Mouse (Mus musculus): Measurements from ENCODE around the gene Tbc1d2. TPM values are rescaled to one million over a fixed set of nuclear protein-coding genes. Genes with fewer than 3 reads are reported as not detected.

The Tbc1d2 gene
- total and polyA plus RNA-seq, 2 experiments, result 0.55 to 0.94 TPM

DNA sequence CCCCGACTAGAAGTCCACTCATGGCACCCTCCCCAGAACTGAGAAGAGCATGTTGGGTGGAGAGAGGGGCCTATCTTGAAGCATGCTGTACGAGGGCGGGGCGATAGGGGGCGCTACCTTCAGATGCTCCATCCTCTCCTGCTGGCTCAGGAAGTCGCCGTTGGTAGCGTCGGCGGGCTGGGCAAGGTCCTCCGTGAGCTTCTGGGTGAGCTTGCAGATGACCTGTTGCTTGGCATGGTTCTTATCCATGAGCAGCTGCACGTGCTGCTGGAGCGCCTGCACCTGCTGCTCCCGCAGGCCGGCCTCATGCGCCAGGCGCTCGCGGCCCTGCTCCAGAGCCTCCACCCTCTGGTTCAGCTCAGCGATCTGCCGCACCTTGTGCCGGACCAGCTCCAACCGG, 29.7 kb downstream of the Tbc1d2 start:
- Histone ChIP-seq H3K4me3 (ENCODE audit: insufficient read depth, low read depth, low read length) (no peak overlapping the region), H3K9ac (ENCODE audit: low read depth, low read length) (no peak overlapping the region), H3K27ac (replicated peaks; ENCODE audit: insufficient read depth, low read depth, low read length) (no peak overlapping the region), H3K36me3 (ENCODE audit: control insufficient read depth, insufficient read depth, low read length) (no peaks in the 10 kb centered on the region), H3K4me1 (ENCODE audit: control insufficient read depth, insufficient read depth, low read length) (no peaks in the 10 kb centered on the region), H3K79me2 (ENCODE audit: control insufficient read depth, insufficient read depth, low read length) (no peaks in the 10 kb centered on the region), H3K27me3 (ENCODE audit: control insufficient read depth, insufficient read depth, low read length) (peaks cover 2% of the 10 kb centered on the region; the same call in 1 of the 2 replicates)
- TF ChIP-seq POLR2A (IDR thresholded peaks at IDR 0.05; ENCODE audit: extremely low read depth, insufficient read depth, low read length), result no peak
- peak; percentile 53 for TF ChIP-seq CTCF (IDR thresholded peaks at IDR 0.05; ENCODE audit: low read depth, low read length)
- WGBS, result 15% methylated on average over 23 of the region's 23 CpGs
- DNase-seq (ENCODE audit: extremely low read depth, low read depth, low spot score), result peak; percentile 17

DNA sequence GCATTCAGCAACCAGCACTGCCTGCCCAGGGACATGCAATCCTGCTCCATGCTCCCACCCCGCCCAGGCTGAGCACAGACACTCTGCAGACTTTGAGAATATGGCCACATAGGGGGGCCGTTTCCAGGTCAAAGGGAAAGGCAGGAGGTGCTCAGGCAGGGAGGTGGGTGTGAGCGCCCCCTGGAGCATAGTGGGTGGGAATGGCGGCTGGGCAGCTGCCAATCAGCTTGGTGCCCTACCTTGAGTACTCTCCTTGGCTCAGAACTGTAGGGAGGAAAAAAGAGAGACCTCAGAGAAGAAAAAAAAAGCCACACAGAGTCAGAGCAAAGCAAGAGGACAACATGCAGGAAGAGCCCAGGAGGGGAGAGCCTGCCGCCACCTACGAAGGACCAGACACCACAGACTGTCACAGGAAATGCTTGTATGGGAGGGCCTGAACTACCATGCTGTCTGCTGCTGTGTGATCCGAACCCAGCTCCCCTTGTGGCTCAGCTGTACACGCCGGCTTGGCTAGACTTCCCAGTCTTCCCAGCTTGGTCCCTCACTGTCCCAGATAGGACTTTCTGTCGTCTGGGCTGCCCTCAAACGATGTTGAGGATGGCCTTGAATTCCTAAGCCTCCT, 31.7 kb downstream of the Tbc1d2 start:
- Histone ChIP-seq H3K36me3 (ENCODE audit: control insufficient read depth, insufficient read depth, low read length) (no peaks in the 10 kb centered on the region), H3K27me3 (ENCODE audit: control insufficient read depth, insufficient read depth, low read length) (peaks cover 2% of the 10 kb centered on the region; the same call in 1 of the 2 replicates), H3K4me3 (ENCODE audit: insufficient read depth, low read depth, low read length) (no peak overlapping the region), H3K9ac (ENCODE audit: low read depth, low read length) (no peak overlapping the region), H3K4me1 (ENCODE audit: control insufficient read depth, insufficient read depth, low read length) (no peaks in the 10 kb centered on the region), H3K79me2 (ENCODE audit: control insufficient read depth, insufficient read depth, low read length) (no peaks in the 10 kb centered on the region), H3K27ac (replicated peaks; ENCODE audit: insufficient read depth, low read depth, low read length) (no peak overlapping the region)
- WGBS, result 63% methylated on average over 11 of the region's 11 CpGs
- TF ChIP-seq CTCF (IDR thresholded peaks at IDR 0.05; ENCODE audit: low read depth, low read length) (peak; percentile 33; the same call in 1 of the 2 replicates), POLR2A (IDR thresholded peaks at IDR 0.05; ENCODE audit: extremely low read depth, insufficient read depth, low read length) (no peak)
- DNase-seq (ENCODE audit: extremely low read depth, low read depth, low spot score), result no peak

DNA sequence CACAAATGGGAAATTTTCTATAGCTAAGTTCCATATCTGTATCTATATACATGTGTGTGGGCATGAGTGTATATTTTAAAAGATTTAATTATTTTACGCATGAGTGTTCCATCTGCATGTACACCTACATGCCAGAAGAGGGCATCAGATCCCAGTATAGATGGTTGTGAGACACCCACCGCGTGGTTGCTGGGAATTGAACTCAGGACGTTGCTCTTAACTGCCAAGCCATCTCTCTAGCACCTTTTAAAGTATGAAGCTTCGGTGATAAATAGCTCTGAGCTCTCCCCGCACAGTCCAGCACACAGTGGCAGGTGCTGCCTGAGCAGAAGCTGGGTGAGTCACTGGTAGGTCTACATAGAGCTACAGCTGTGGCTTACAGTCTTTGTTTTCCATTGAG, 32.6 kb downstream of the Tbc1d2 start:
- H3K27ac ChIP-seq (replicated peaks; ENCODE audit: insufficient read depth, low read depth, low read length), result no peak overlapping the region
- TF ChIP-seq CTCF (IDR thresholded peaks at IDR 0.05; ENCODE audit: low read depth, low read length) (0 out of 2 replicates have a peak, but pooled peaks have one; percentile 12), POLR2A (IDR thresholded peaks at IDR 0.05; ENCODE audit: extremely low read depth, insufficient read depth, low read length) (no peak)
- DNase-seq (ENCODE audit: extremely low read depth, low read depth, low spot score), result no peak
- no peak overlapping the region for H3K4me3 ChIP-seq (ENCODE audit: insufficient read depth, low read depth, low read length)
- H3K36me3 ChIP-seq (ENCODE audit: control insufficient read depth, insufficient read depth, low read length), result no peaks in the 10 kb centered on the region
- no peak overlapping the region for H3K9ac ChIP-seq (ENCODE audit: low read depth, low read length)
- H3K4me1 ChIP-seq (ENCODE audit: control insufficient read depth, insufficient read depth, low read length), result no peaks in the 10 kb centered on the region
- peaks cover 2% of the 10 kb centered on the region; the same call in 1 of the 2 replicates for H3K27me3 ChIP-seq (ENCODE audit: control insufficient read depth, insufficient read depth, low read length)
- no peaks in the 10 kb centered on the region for H3K79me2 ChIP-seq (ENCODE audit: control insufficient read depth, insufficient read depth, low read length)
- 75% methylated on average over 6 of the region's 6 CpGs for WGBS

DNA sequence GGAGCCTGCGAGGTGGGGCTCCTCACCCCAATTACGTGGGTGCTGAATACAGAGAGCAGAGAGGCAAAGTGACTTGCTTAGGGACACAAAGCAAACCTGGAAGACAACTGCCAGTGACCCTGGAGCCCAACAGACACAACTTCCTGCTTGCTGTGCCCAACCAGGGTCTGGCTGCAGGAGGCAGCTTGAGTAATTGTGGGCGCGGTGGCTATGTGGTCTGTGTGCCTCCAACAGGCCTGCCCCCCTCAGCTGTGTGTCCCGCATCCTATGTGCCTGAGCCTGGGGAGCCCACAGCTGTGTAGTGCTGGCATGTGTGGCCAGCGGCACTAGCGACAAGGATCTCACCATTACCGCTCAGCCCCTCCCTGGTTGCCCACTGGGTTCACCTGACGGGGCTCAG, 35.4 kb downstream of the Tbc1d2 start:
- no peaks in the 10 kb centered on the region for H3K4me1 ChIP-seq (ENCODE audit: control insufficient read depth, insufficient read depth, low read length)
- H3K4me3 ChIP-seq (ENCODE audit: insufficient read depth, low read depth, low read length), result no peak overlapping the region
- no peak overlapping the region for H3K9ac ChIP-seq (ENCODE audit: low read depth, low read length)
- H3K27me3 ChIP-seq (ENCODE audit: control insufficient read depth, insufficient read depth, low read length), result peaks cover 2% of the 10 kb centered on the region; the same call in 1 of the 2 replicates
- WGBS, result 80% methylated on average over 9 of the region's 9 CpGs
- DNase-seq (ENCODE audit: extremely low read depth, low read depth, low spot score), result no peak
- H3K36me3 ChIP-seq (ENCODE audit: control insufficient read depth, insufficient read depth, low read length), result no peaks in the 10 kb centered on the region
- H3K79me2 ChIP-seq (ENCODE audit: control insufficient read depth, insufficient read depth, low read length), result no peaks in the 10 kb centered on the region
- TF ChIP-seq CTCF (IDR thresholded peaks at IDR 0.05; ENCODE audit: low read depth, low read length), result no peak
- no peak for TF ChIP-seq POLR2A (IDR thresholded peaks at IDR 0.05; ENCODE audit: extremely low read depth, insufficient read depth, low read length)
- no peak overlapping the region for H3K27ac ChIP-seq (replicated peaks; ENCODE audit: insufficient read depth, low read depth, low read length)

DNA sequence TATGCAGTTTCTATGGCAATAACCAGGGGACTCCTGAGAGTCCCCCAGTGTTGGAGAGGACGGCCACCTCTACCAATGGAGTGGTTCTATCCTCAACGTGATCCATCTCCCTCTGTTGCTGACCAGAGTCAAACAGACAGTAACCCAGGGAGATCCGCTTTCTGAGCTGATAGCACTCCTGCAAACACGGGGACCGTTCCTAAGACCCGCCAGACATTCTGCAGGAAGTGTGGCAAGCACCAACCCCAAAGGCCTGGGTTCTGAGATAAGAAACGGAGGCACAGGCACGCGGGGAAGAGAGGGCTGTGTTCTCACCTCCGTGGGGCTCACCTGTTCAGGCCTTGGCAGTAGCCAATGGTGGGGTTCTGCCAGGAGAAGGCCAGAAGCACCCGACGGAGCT, 36.4 kb downstream of the Tbc1d2 start:
- TF ChIP-seq POLR2A (IDR thresholded peaks at IDR 0.05; ENCODE audit: extremely low read depth, insufficient read depth, low read length) (no peak), CTCF (IDR thresholded peaks at IDR 0.05; ENCODE audit: low read depth, low read length) (no peak)
- Histone ChIP-seq H3K27me3 (ENCODE audit: control insufficient read depth, insufficient read depth, low read length) (peaks cover 2% of the 10 kb centered on the region; the same call in 1 of the 2 replicates), H3K27ac (replicated peaks; ENCODE audit: insufficient read depth, low read depth, low read length) (no peak overlapping the region), H3K36me3 (ENCODE audit: control insufficient read depth, insufficient read depth, low read length) (no peaks in the 10 kb centered on the region), H3K9ac (ENCODE audit: low read depth, low read length) (no peak overlapping the region), H3K4me3 (ENCODE audit: insufficient read depth, low read depth, low read length) (no peak overlapping the region), H3K79me2 (ENCODE audit: control insufficient read depth, insufficient read depth, low read length) (no peaks in the 10 kb centered on the region), H3K4me1 (ENCODE audit: control insufficient read depth, insufficient read depth, low read length) (no peaks in the 10 kb centered on the region)
- WGBS, result 60% methylated on average over 12 of the region's 12 CpGs
- DNase-seq (ENCODE audit: extremely low read depth, low read depth, low spot score), result no peak

DNA sequence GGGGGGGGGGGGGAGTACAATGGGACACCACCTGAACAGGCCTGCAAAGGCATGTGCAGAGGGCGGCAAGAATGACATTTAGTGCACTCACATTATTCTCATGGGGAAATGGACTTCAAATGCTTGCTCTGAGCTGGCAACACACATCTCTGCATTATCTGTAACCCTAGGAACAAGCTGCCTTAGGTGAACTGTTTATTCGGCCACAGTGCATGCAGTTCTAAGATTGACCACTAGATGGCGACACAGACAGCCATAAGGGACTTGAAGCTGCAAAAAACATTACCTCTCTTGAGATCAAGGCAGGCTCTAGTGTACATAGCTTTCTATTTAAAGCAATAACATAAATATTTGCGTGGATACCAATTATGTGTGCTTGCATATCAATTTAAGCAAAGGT, 38.8 kb downstream of the Tbc1d2 start:
- no peaks in the 10 kb centered on the region for H3K79me2 ChIP-seq (ENCODE audit: control insufficient read depth, insufficient read depth, low read length)
- no peak for TF ChIP-seq POLR2A (IDR thresholded peaks at IDR 0.05; ENCODE audit: extremely low read depth, insufficient read depth, low read length)
- peak; percentile 72 for TF ChIP-seq CTCF (IDR thresholded peaks at IDR 0.05; ENCODE audit: low read depth, low read length)
- peak; percentile 66 for DNase-seq (ENCODE audit: extremely low read depth, low read depth, low spot score)

More for the DNA sequence above, 38.8 kb downstream of the Tbc1d2 start:
- H3K27ac ChIP-seq (replicated peaks; ENCODE audit: insufficient read depth, low read depth, low read length), result no peak overlapping the region
- H3K36me3 ChIP-seq (ENCODE audit: control insufficient read depth, insufficient read depth, low read length), result no peaks in the 10 kb centered on the region
- H3K4me3 ChIP-seq (ENCODE audit: insufficient read depth, low read depth, low read length), result no peak overlapping the region
- H3K9ac ChIP-seq (ENCODE audit: low read depth, low read length), result no peak overlapping the region
- H3K4me1 ChIP-seq (ENCODE audit: control insufficient read depth, insufficient read depth, low read length), result no peaks in the 10 kb centered on the region
- WGBS, result 1% methylated on average over 4 of the region's 4 CpGs
- H3K27me3 ChIP-seq (ENCODE audit: control insufficient read depth, insufficient read depth, low read length), result no peaks in the 10 kb centered on the region

Data from liver, adult 2 months (tissue).